Mouse (Mus musculus) spleen, adult 2 months (tissue): ENCODE measurements around the gene Dennd2d. TPM values are rescaled to one million over a fixed set of nuclear protein-coding genes. Genes with fewer than 3 reads are reported as not detected.

ENCODE experiments used
- DNase-seq, 2 experiments: peaks; one replicate each; pipeline versions ENCODE4 v3.0.0 to v3.0.0-alpha.2; 2012 to 2021; ENCODE audit warnings: low spot score in 2 of 2, low read depth in 1 of 2
- H3K27ac ChIP-seq: fragments of 200-500 bp; 2 replicates; pipeline ENCODE4 v1.5.1; 2012; ENCODE audit warnings: low read length, inconsistent platforms; ENCODE audit not compliant: insufficient read depth
- H3K27me3 ChIP-seq: fragments of 200-500 bp; 2 replicates; pipeline ENCODE4 v1.6.1; 2012; ENCODE audit warnings: mild to moderate bottlenecking, moderate library complexity, low read length, inconsistent platforms; ENCODE audit not compliant: control insufficient read depth, insufficient read depth
- H3K36me3 ChIP-seq: fragments of 200-500 bp; 2 replicates; pipeline ENCODE4 v1.6.1; 2012; ENCODE audit warnings: mild to moderate bottlenecking, low read length, inconsistent platforms; ENCODE audit not compliant: control insufficient read depth, insufficient read depth
- H3K4me1 ChIP-seq: fragments of 200-500 bp; 2 replicates; pipeline ENCODE4 v1.6.1; 2011; ENCODE audit warnings: inconsistent platforms; ENCODE audit not compliant: control insufficient read depth, insufficient read depth, insufficient read length
- H3K4me3 ChIP-seq: fragments of 200-500 bp; 2 replicates; pipeline ENCODE4 v1.5.1; 2011; ENCODE audit warnings: mild to moderate bottlenecking, inconsistent platforms; ENCODE audit not compliant: insufficient read depth, insufficient read length; ENCODE audit errors: extremely low read depth
- CTCF ChIP-seq: fragments of 200-500 bp; IDR thresholded peaks from 2 replicates; pipeline ENCODE4 v1.5.1; 2011; ENCODE audit warnings: mild to moderate bottlenecking, inconsistent platforms; ENCODE audit not compliant: insufficient read depth, insufficient read length, insufficient replicate concordance; ENCODE audit errors: extremely low read depth
- POLR2A ChIP-seq: fragments of 200-500 bp; IDR thresholded peaks from 2 replicates; pipeline ENCODE4 v1.6.1; 2011; ENCODE audit warnings: low read depth, low read length, inconsistent platforms
- WGBS: fragments of 180-500 bp; shearing (Covaris S2); methylation state at CpG from one replicate; pipeline ENCODE4 v1.1.7; 2018; 5-methylcytosine and 5-hydroxymethylcytosine counted together
- polyA plus RNA-seq: library from polyadenylated mRNA; depleted of rRNA; stranded (reverse); fragments of >200 nt; gene quantifications from 2 replicates; pipeline ENCODE4 v1.2.3, GENCODE M21; 2012

The Dennd2d gene
- polyA plus RNA-seq, 1 experiment, result 34.4 TPM

GRCm38 (mm10) chr3:106462493-106462892, 19.7 kb upstream of the Dennd2d start:
- H3K4me3 ChIP-seq, result no peak overlapping the region
- H3K36me3 ChIP-seq, result no peaks in the 10 kb centered on the region
- peaks cover 18% of the 10 kb centered on the region for H3K4me1 ChIP-seq
- no peaks in the 10 kb centered on the region for H3K27me3 ChIP-seq
- WGBS, result 32% methylated on average over 3 of the region's 3 CpGs
- no peak for DNase-seq
- peak overlapping the region; percentile 89 for H3K27ac ChIP-seq
- no peak for TF ChIP-seq CTCF
- TF ChIP-seq POLR2A, result no peak

- WGBS, result 9% methylated on average over 1 of the region's 1 CpGs
- TF ChIP-seq CTCF (no peak), POLR2A (no peak)
- Histone ChIP-seq H3K4me1 (peaks cover 18% of the 10 kb centered on the region), H3K4me3 (no peak overlapping the region), H3K27ac (no peak overlapping the region), H3K36me3 (no peaks in the 10 kb centered on the region), H3K27me3 (no peaks in the 10 kb centered on the region)
- no peak for DNase-seq
These were observed 17.5 kb upstream of the Dennd2d start for GRCm38 (mm10) chr3:106464750-106465149.

GRCm38 (mm10) chr3:106474210-106474609, 8.0 kb upstream of the Dennd2d start:
- no peak for TF ChIP-seq POLR2A
- TF ChIP-seq CTCF, result no peak
- Histone ChIP-seq H3K36me3 (no peaks in the 10 kb centered on the region), H3K4me3 (no peak overlapping the region), H3K4me1 (peaks cover 3% of the 10 kb centered on the region; the same call in 1 of the 2 replicates), H3K27ac (no peak overlapping the region), H3K27me3 (no peaks in the 10 kb centered on the region)
- 11% methylated on average over 4 of the region's 4 CpGs for WGBS
- DNase-seq, result no peak

GRCm38 (mm10) chr3:106476863-106477262, 5.3 kb upstream of the Dennd2d start:
- no peak overlapping the region for H3K27ac ChIP-seq

GRCm38 (mm10) chr3:106483297-106483696, 1.1 kb downstream of the Dennd2d start:
- H3K27ac ChIP-seq, result peak overlapping the region; percentile 83
- no peaks in the 10 kb centered on the region for H3K27me3 ChIP-seq
- H3K36me3 ChIP-seq, result no peaks in the 10 kb centered on the region
- DNase-seq, result no peak
- WGBS, result 13% methylated on average over 7 of the region's 7 CpGs
- H3K4me3 ChIP-seq, result peak overlapping the region; percentile 65; the same call in 1 of the 2 replicates
- no peak for TF ChIP-seq POLR2A
- TF ChIP-seq CTCF, result no peak
- peaks cover 4% of the 10 kb centered on the region; the same call in 1 of the 2 replicates for H3K4me1 ChIP-seq

More at GRCm38 (mm10) chr3:106476863-106477262, 5.3 kb upstream of the Dennd2d start:
- H3K36me3 ChIP-seq, result no peaks in the 10 kb centered on the region
- 93% methylated on average over 1 of the region's 1 CpGs for WGBS
- TF ChIP-seq POLR2A, result no peak
- TF ChIP-seq CTCF, result no peak
- no peak for DNase-seq
- no peaks in the 10 kb centered on the region for H3K27me3 ChIP-seq
- H3K4me3 ChIP-seq, result no peak overlapping the region
- peaks cover 3% of the 10 kb centered on the region; the same call in 1 of the 2 replicates for H3K4me1 ChIP-seq

- 37% methylated on average over 4 of the region's 4 CpGs for WGBS
- Histone ChIP-seq H3K4me3 (peak overlapping the region; percentile 45), H3K27me3 (no peaks in the 10 kb centered on the region), H3K4me1 (peaks cover 4% of the 10 kb centered on the region; the same call in 1 of the 2 replicates), H3K27ac (peak overlapping the region; percentile 83), H3K36me3 (peaks cover 5% of the 10 kb centered on the region)
- DNase-seq, result peak in 1 of 2 experiments; percentile 55
- TF ChIP-seq POLR2A (no peak), CTCF (no peak)
These were observed 1.7 kb downstream of the Dennd2d start for GRCm38 (mm10) chr3:106483796-106484405.

- Histone ChIP-seq H3K4me3 (peak overlapping the region; percentile 45), H3K4me1 (peaks cover 4% of the 10 kb centered on the region; the same call in 1 of the 2 replicates), H3K36me3 (peaks cover 5% of the 10 kb centered on the region), H3K27me3 (no peaks in the 10 kb centered on the region), H3K27ac (peak overlapping the region; percentile 83)
- TF ChIP-seq CTCF (no peak), POLR2A (no peak)
- no peak for DNase-seq
- WGBS, result 57% methylated on average over 3 of the region's 3 CpGs
These were observed 2.7 kb downstream of the Dennd2d start for GRCm38 (mm10) chr3:106484861-106485260.

- Histone ChIP-seq H3K4me3 (peak overlapping the region; percentile 45), H3K27ac (peak overlapping the region; percentile 83)
These were observed 3.6 kb downstream of the Dennd2d start for GRCm38 (mm10) chr3:106485810-106486209.

More at GRCm38 (mm10) chr3:106485810-106486209, 3.6 kb downstream of the Dennd2d start:
- H3K4me1 ChIP-seq, result peaks cover 4% of the 10 kb centered on the region; the same call in 1 of the 2 replicates
- H3K27me3 ChIP-seq, result no peaks in the 10 kb centered on the region
- peaks cover 10% of the 10 kb centered on the region for H3K36me3 ChIP-seq
- DNase-seq, result peak in 1 of 2 experiments; percentile 51
- TF ChIP-seq CTCF, result no peak
- peak; percentile 51 for TF ChIP-seq POLR2A
- WGBS, result 58% methylated on average over 5 of the region's 5 CpGs
